Mouse (Mus musculus): ENCODE measurements at regions not wholly inside any gene's neighbourhood (a gene's known extent, or its start where the extent isn't known, plus 50 kb on each side); places are given as distances from the start of the nearest gene placed in this dataset.

DNA sequence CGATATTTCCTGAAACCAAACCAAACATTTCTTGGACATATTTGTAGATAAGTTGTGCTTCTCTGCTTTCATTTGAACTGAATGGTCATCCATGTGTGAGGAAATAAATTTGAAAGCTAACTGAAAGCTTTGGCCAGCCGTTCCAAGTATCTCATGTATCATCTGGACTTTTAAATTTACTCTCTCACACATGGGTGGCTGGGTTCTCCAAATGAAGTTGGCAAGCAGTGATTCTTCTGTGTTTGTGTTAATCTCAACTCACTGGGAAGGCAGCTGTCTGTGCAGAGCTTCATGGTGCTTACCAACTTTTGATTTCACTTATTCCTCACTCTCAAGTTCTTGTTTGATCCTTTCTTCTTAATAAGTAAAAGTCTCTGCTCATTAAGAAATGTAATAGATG, 317.3 kb downstream of the Otol1 start:
- TF ChIP-seq CTCF (conservative IDR thresholded peaks at IDR 0.05; ENCODE audit: insufficient read depth, insufficient read length, low read depth, low read length): no peak
- TF ChIP-seq POLR2A (IDR thresholded peaks at IDR 0.05; ENCODE audit: low read depth, low read length): no peak

Measured in kidney, adult 2 months (tissue).